Mouse (Mus musculus): ENCODE results near the gene Nudt14. TPM values are rescaled to one million over a fixed set of nuclear protein-coding genes. Genes with fewer than 3 reads are reported as not detected.

Nudt14 gene
- polyA plus RNA-seq, 1 experiment from 2014 or later: 109 TPM

GRCm38 (mm10) chr12:112925950-112926349 is 16.0 kb downstream of the Nudt14 start:
- Histone ChIP-seq H3K9me3 (ENCODE audit: control insufficient read depth, low read length) (no peaks in the 10 kb centered on the region), H3K27ac (ENCODE audit: low read length) (no peak overlapping the region), H3K9ac (ENCODE audit: low read length) (no peak overlapping the region), H3K36me3 (ENCODE audit: control insufficient read depth, insufficient read depth, low read length) (no peaks in the 10 kb centered on the region), H3K4me1 (replicated peaks; ENCODE audit: control insufficient read depth, insufficient read depth, low read length) (peaks cover 8% of the 10 kb centered on the region), H3K4me2 (ENCODE audit: low read depth, low read length) (no peak overlapping the region), H3K4me3 (ENCODE audit: low read length) (no peak overlapping the region), H3K27me3 (ENCODE audit: control insufficient read depth, insufficient read depth, low read depth, low read length) (peaks cover 40% of the 10 kb centered on the region)
- 75% methylated on average over 6 of the region's 6 CpGs for WGBS
- ATAC-seq (ENCODE audit: low read depth): no peak

- Histone ChIP-seq H3K4me1 (replicated peaks; ENCODE audit: control insufficient read depth, insufficient read depth, low read length) (no peaks in the 10 kb centered on the region), H3K4me2 (ENCODE audit: low read depth, low read length) (no peak overlapping the region), H3K9ac (ENCODE audit: low read length) (no peak overlapping the region), H3K36me3 (ENCODE audit: control insufficient read depth, insufficient read depth, low read length) (no peaks in the 10 kb centered on the region; the same call in 1 of the 2 replicates), H3K27me3 (ENCODE audit: control insufficient read depth, insufficient read depth, low read depth, low read length) (peaks cover 6% of the 10 kb centered on the region), H3K9me3 (ENCODE audit: control insufficient read depth, low read length) (no peaks in the 10 kb centered on the region), H3K4me3 (ENCODE audit: low read length) (no peak overlapping the region), H3K27ac (ENCODE audit: low read length) (no peak overlapping the region)
- ATAC-seq (ENCODE audit: low read depth): no peak
- WGBS: 21% methylated on average over 3 of the region's 3 CpGs
These were observed 19.4 kb downstream of the Nudt14 start for GRCm38 (mm10) chr12:112922541-112922940.

- H3K4me3 ChIP-seq (ENCODE audit: low read length): no peak overlapping the region
- no peak for ATAC-seq (ENCODE audit: low read depth)
These were observed 20.4 kb downstream of the Nudt14 start for GRCm38 (mm10) chr12:112921518-112921917.

GRCm38 (mm10) chr12:112917906-112918305 is 24.0 kb downstream of the Nudt14 start:
- peak; percentile 34; the same call in 1 of the 2 replicates for ATAC-seq (ENCODE audit: low read depth)
- no peak overlapping the region for H3K9ac ChIP-seq (ENCODE audit: low read length)
- no peak overlapping the region for H3K4me3 ChIP-seq (ENCODE audit: low read length)
- H3K36me3 ChIP-seq (ENCODE audit: control insufficient read depth, insufficient read depth, low read length): no peaks in the 10 kb centered on the region; the same call in 1 of the 2 replicates
- H3K4me2 ChIP-seq (ENCODE audit: low read depth, low read length): no peak overlapping the region
- no peaks in the 10 kb centered on the region for H3K4me1 ChIP-seq (replicated peaks; ENCODE audit: control insufficient read depth, insufficient read depth, low read length)
- H3K27ac ChIP-seq (ENCODE audit: low read length): no peak overlapping the region
- 33% methylated on average over 8 of the region's 8 CpGs for WGBS
- no peaks in the 10 kb centered on the region for H3K9me3 ChIP-seq (ENCODE audit: control insufficient read depth, low read length)
- H3K27me3 ChIP-seq (ENCODE audit: control insufficient read depth, insufficient read depth, low read depth, low read length): no peaks in the 10 kb centered on the region

More at GRCm38 (mm10) chr12:112921518-112921917, 20.4 kb downstream of the Nudt14 start:
- H3K9ac ChIP-seq (ENCODE audit: low read length): no peak overlapping the region
- H3K4me1 ChIP-seq (replicated peaks; ENCODE audit: control insufficient read depth, insufficient read depth, low read length): no peaks in the 10 kb centered on the region
- H3K27me3 ChIP-seq (ENCODE audit: control insufficient read depth, insufficient read depth, low read depth, low read length): peaks cover 2% of the 10 kb centered on the region; the same call in 1 of the 2 replicates
- no peak overlapping the region for H3K27ac ChIP-seq (ENCODE audit: low read length)
- WGBS: 55% methylated on average over 12 of the region's 12 CpGs
- H3K36me3 ChIP-seq (ENCODE audit: control insufficient read depth, insufficient read depth, low read length): no peaks in the 10 kb centered on the region; the same call in 1 of the 2 replicates
- H3K4me2 ChIP-seq (ENCODE audit: low read depth, low read length): no peak overlapping the region
- no peaks in the 10 kb centered on the region for H3K9me3 ChIP-seq (ENCODE audit: control insufficient read depth, low read length)

GRCm38 (mm10) chr12:112917486-112917885 is 24.4 kb downstream of the Nudt14 start:
- no peak overlapping the region for H3K9ac ChIP-seq (ENCODE audit: low read length)

GRCm38 (mm10) chr12:112916698-112917400 is 25.1 kb downstream of the Nudt14 start:
- H3K9me3 ChIP-seq (ENCODE audit: control insufficient read depth, low read length): no peaks in the 10 kb centered on the region
- no peaks in the 10 kb centered on the region; the same call in 1 of the 2 replicates for H3K36me3 ChIP-seq (ENCODE audit: control insufficient read depth, insufficient read depth, low read length)
- no peak overlapping the region for H3K9ac ChIP-seq (ENCODE audit: low read length)
- no peaks in the 10 kb centered on the region for H3K4me1 ChIP-seq (replicated peaks; ENCODE audit: control insufficient read depth, insufficient read depth, low read length)
- no peaks in the 10 kb centered on the region for H3K27me3 ChIP-seq (ENCODE audit: control insufficient read depth, insufficient read depth, low read depth, low read length)
- no peak overlapping the region for H3K4me3 ChIP-seq (ENCODE audit: low read length)
- WGBS: 79% methylated on average over 16 of the region's 16 CpGs
- no peak overlapping the region for H3K27ac ChIP-seq (ENCODE audit: low read length)
- no peak overlapping the region for H3K4me2 ChIP-seq (ENCODE audit: low read depth, low read length)
- ATAC-seq (ENCODE audit: low read depth): no peak

More at GRCm38 (mm10) chr12:112917486-112917885, 24.4 kb downstream of the Nudt14 start:
- H3K36me3 ChIP-seq (ENCODE audit: control insufficient read depth, insufficient read depth, low read length): no peaks in the 10 kb centered on the region; the same call in 1 of the 2 replicates
- no peak overlapping the region for H3K27ac ChIP-seq (ENCODE audit: low read length)
- H3K4me3 ChIP-seq (ENCODE audit: low read length): no peak overlapping the region
- no peaks in the 10 kb centered on the region for H3K4me1 ChIP-seq (replicated peaks; ENCODE audit: control insufficient read depth, insufficient read depth, low read length)
- WGBS: 58% methylated on average over 11 of the region's 11 CpGs
- no peaks in the 10 kb centered on the region for H3K27me3 ChIP-seq (ENCODE audit: control insufficient read depth, insufficient read depth, low read depth, low read length)
- no peaks in the 10 kb centered on the region for H3K9me3 ChIP-seq (ENCODE audit: control insufficient read depth, low read length)
- ATAC-seq (ENCODE audit: low read depth): no peak
- H3K4me2 ChIP-seq (ENCODE audit: low read depth, low read length): no peak overlapping the region

GRCm38 (mm10) chr12:112915587-112915986 is 26.3 kb downstream of the Nudt14 start:
- ATAC-seq (ENCODE audit: low read depth): no peak
- Histone ChIP-seq H3K27me3 (ENCODE audit: control insufficient read depth, insufficient read depth, low read depth, low read length) (no peaks in the 10 kb centered on the region), H3K4me2 (ENCODE audit: low read depth, low read length) (no peak overlapping the region), H3K4me3 (ENCODE audit: low read length) (no peak overlapping the region), H3K36me3 (ENCODE audit: control insufficient read depth, insufficient read depth, low read length) (no peaks in the 10 kb centered on the region; the same call in 1 of the 2 replicates), H3K4me1 (replicated peaks; ENCODE audit: control insufficient read depth, insufficient read depth, low read length) (no peaks in the 10 kb centered on the region), H3K9ac (ENCODE audit: low read length) (no peak overlapping the region), H3K9me3 (ENCODE audit: control insufficient read depth, low read length) (no peaks in the 10 kb centered on the region), H3K27ac (ENCODE audit: low read length) (no peak overlapping the region)
- WGBS: 83% methylated on average over 13 of the region's 13 CpGs

GRCm38 (mm10) chr12:112914527-112914926 is 27.4 kb downstream of the Nudt14 start:
- Histone ChIP-seq H3K9ac (ENCODE audit: low read length) (no peak overlapping the region), H3K4me3 (ENCODE audit: low read length) (no peak overlapping the region), H3K9me3 (ENCODE audit: control insufficient read depth, low read length) (no peaks in the 10 kb centered on the region), H3K36me3 (ENCODE audit: control insufficient read depth, insufficient read depth, low read length) (no peaks in the 10 kb centered on the region), H3K27ac (ENCODE audit: low read length) (no peak overlapping the region), H3K27me3 (ENCODE audit: control insufficient read depth, insufficient read depth, low read depth, low read length) (no peaks in the 10 kb centered on the region), H3K4me2 (ENCODE audit: low read depth, low read length) (no peak overlapping the region), H3K4me1 (replicated peaks; ENCODE audit: control insufficient read depth, insufficient read depth, low read length) (no peaks in the 10 kb centered on the region)
- 56% methylated on average over 11 of the region's 11 CpGs for WGBS
- 0 out of 2 replicates have a peak, but pooled peaks have one; percentile 11 for ATAC-seq (ENCODE audit: low read depth)

GRCm38 (mm10) chr12:112912951-112913745 is 28.8 kb downstream of the Nudt14 start:
- Histone ChIP-seq H3K27me3 (ENCODE audit: control insufficient read depth, insufficient read depth, low read depth, low read length) (no peaks in the 10 kb centered on the region), H3K27ac (ENCODE audit: low read length) (no peak overlapping the region), H3K4me2 (ENCODE audit: low read depth, low read length) (no peak overlapping the region), H3K9ac (ENCODE audit: low read length) (no peak overlapping the region), H3K4me1 (replicated peaks; ENCODE audit: control insufficient read depth, insufficient read depth, low read length) (no peaks in the 10 kb centered on the region), H3K4me3 (ENCODE audit: low read length) (no peak overlapping the region), H3K36me3 (ENCODE audit: control insufficient read depth, insufficient read depth, low read length) (no peaks in the 10 kb centered on the region), H3K9me3 (ENCODE audit: control insufficient read depth, low read length) (no peaks in the 10 kb centered on the region)
- ATAC-seq (ENCODE audit: low read depth): no peak
- 81% methylated on average over 28 of the region's 28 CpGs for WGBS

Data from lung, embryonic 16.5 days (tissue).